Mouse (Mus musculus) MEL (cell line): ENCODE results near the gene Atxn7l3. TPM values are rescaled to one million over a fixed set of nuclear protein-coding genes. Genes with fewer than 3 reads are reported as not detected.

Source experiments
- DNase-seq: peaks from one replicate; pipeline ENCODE4 v3.0.0; 2011; ENCODE audit warnings: low read depth, low spot score
- H3K27ac ChIP-seq: 2 replicates; pipeline ENCODE4 v1.5.1; 2012; ENCODE audit warnings: low read depth, mild to moderate bottlenecking, control low read depth, low read length, moderate library complexity; ENCODE audit not compliant: control insufficient read depth
- H3K27me3 ChIP-seq, 2 experiments: fragments of 150-350 bp in 1 of 2; sonication (generic) in 1 of 2; 2 replicates each; pipeline ENCODE4 v1.6.1; 2012; ENCODE audit warnings: low read length in 2 of 2, mild to moderate bottlenecking in 2 of 2, improper control_type of control experiment in 1 of 2, moderate library complexity in 1 of 2; ENCODE audit not compliant: insufficient read depth in 2 of 2, control insufficient read depth in 1 of 2
- H3K36me3 ChIP-seq, 2 experiments: 2 replicates each; pipeline ENCODE4 v1.6.1; 2012 to 2014; ENCODE audit warnings: low read length in 2 of 2, improper control_type of control experiment in 1 of 2, inconsistent platforms in 1 of 2, mild to moderate bottlenecking in 1 of 2; ENCODE audit not compliant: insufficient read depth in 2 of 2, control insufficient read depth in 1 of 2
- H3K4me1 ChIP-seq, 2 experiments: fragments of 150-350 bp in 1 of 2; sonication (generic) in 1 of 2; 2 replicates each; pipeline ENCODE4 v1.6.1; 2012; ENCODE audit warnings: low read length in 2 of 2, improper control_type of control experiment in 1 of 2, mild to moderate bottlenecking in 1 of 2; ENCODE audit not compliant: insufficient read depth in 2 of 2, control insufficient read depth in 1 of 2
- H3K4me3 ChIP-seq, 2 experiments: fragments of 150-350 bp in 1 of 2; sonication (generic) in 1 of 2; 2 replicates each; pipeline ENCODE4 v1.5.1; 2012; ENCODE audit warnings: low read depth in 2 of 2, low read length in 2 of 2, mild to moderate bottlenecking in 2 of 2, moderate library complexity in 2 of 2, control low read depth in 1 of 2, improper control_type of control experiment in 1 of 2; ENCODE audit not compliant: control insufficient read depth in 1 of 2, insufficient read depth in 1 of 2
- H3K79me2 ChIP-seq: 2 replicates; pipeline ENCODE4 v1.6.1; 2012; ENCODE audit warnings: mild to moderate bottlenecking, low read length, moderate library complexity; ENCODE audit not compliant: control insufficient read depth, poor library complexity, insufficient read depth
- H3K9ac ChIP-seq: 2 replicates; pipeline ENCODE4 v1.6.1; 2012; ENCODE audit warnings: low read depth, mild to moderate bottlenecking, control low read depth, low read length, moderate library complexity; ENCODE audit not compliant: control insufficient read depth, poor library complexity, severe bottlenecking
- H3K9me3 ChIP-seq: fragments of 150-350 bp; sonication (generic); replicated peaks from 2 replicates; pipeline ENCODE4 v1.6.1; 2012; ENCODE audit warnings: mild to moderate bottlenecking, low read length, improper control_type of control experiment, moderate library complexity; ENCODE audit not compliant: insufficient read depth
- BHLHE40 ChIP-seq: IDR thresholded peaks from 2 replicates; pipeline ENCODE4 v1.6.1; 2012; ENCODE audit warnings: low read depth, mild to moderate bottlenecking, inconsistent platforms, low read length, improper control_type of control experiment, borderline replicate concordance
- CHD1 ChIP-seq: IDR thresholded peaks from 2 replicates; pipeline ENCODE4 v1.6.1; 2012; ENCODE audit warnings: low read depth, mild to moderate bottlenecking, inconsistent platforms, low read length, improper control_type of control experiment
- CHD2 ChIP-seq: IDR thresholded peaks from 2 replicates; pipeline ENCODE4 v1.6.1; 2011; ENCODE audit warnings: low read length, improper control_type of control experiment
- E2F4 ChIP-seq: IDR thresholded peaks from 2 replicates; pipeline ENCODE4 v1.6.1; 2011; ENCODE audit warnings: low read depth, low read length, improper control_type of control experiment, borderline replicate concordance
- EP300 ChIP-seq, 2 experiments: IDR thresholded peaks; 2 replicates each; pipeline ENCODE4 v1.6.1; 2011; ENCODE audit warnings: improper control_type of control experiment in 2 of 2, low read length in 2 of 2, low read depth in 1 of 2, mild to moderate bottlenecking in 1 of 2
- MAX ChIP-seq: IDR thresholded peaks from 2 replicates; pipeline ENCODE4 v1.6.1; 2011; ENCODE audit warnings: low read length, improper control_type of control experiment
- MYB ChIP-seq: IDR thresholded peaks from 2 replicates; pipeline ENCODE4 v1.6.1; 2011; ENCODE audit warnings: mild to moderate bottlenecking, low read depth, low read length, improper control_type of control experiment
- POLR2AphosphoS2 ChIP-seq: IDR thresholded peaks from 2 replicates; pipeline ENCODE4 v1.6.1; 2011; ENCODE audit warnings: low read length, improper control_type of control experiment
- POLR2AphosphoS5 ChIP-seq: IDR thresholded peaks from 2 replicates; pipeline ENCODE4 v1.6.1; 2012; ENCODE audit warnings: low read depth, borderline replicate concordance, mild to moderate bottlenecking, inconsistent platforms, low read length, moderate library complexity, mixed read lengths
- SIN3A ChIP-seq: IDR thresholded peaks from 2 replicates; pipeline ENCODE4 v1.6.1; 2012; ENCODE audit warnings: low read length, improper control_type of control experiment, inconsistent platforms
- TAL1 ChIP-seq: IDR thresholded peaks from 2 replicates; pipeline ENCODE4 v1.6.1; 2012; ENCODE audit warnings: mild to moderate bottlenecking, inconsistent platforms, low read length, moderate library complexity, mixed read lengths
- TCF12 ChIP-seq: IDR thresholded peaks from 2 replicates; pipeline ENCODE4 v1.6.1; 2014; ENCODE audit warnings: low read depth, mild to moderate bottlenecking, inconsistent platforms, low read length, improper control_type of control experiment, moderate library complexity
- UBTF ChIP-seq: IDR thresholded peaks from 2 replicates; pipeline ENCODE4 v1.6.1; 2012; ENCODE audit warnings: low read depth, mild to moderate bottlenecking, inconsistent platforms, low read length, improper control_type of control experiment, moderate library complexity, borderline replicate concordance; ENCODE audit not compliant: insufficient read depth
- USF1 ChIP-seq: IDR thresholded peaks from 2 replicates; pipeline ENCODE4 v1.6.1; 2014; ENCODE audit warnings: low read depth, mild to moderate bottlenecking, inconsistent platforms, low read length, improper control_type of control experiment, moderate library complexity
- ZKSCAN1 ChIP-seq: IDR thresholded peaks from 2 replicates; pipeline ENCODE4 v1.6.1; 2012; ENCODE audit warnings: low read depth, mild to moderate bottlenecking, inconsistent platforms, low read length, improper control_type of control experiment, moderate library complexity
- ZNF384 ChIP-seq: IDR thresholded peaks from 2 replicates; pipeline ENCODE4 v1.6.1; 2012; ENCODE audit warnings: low read depth, mild to moderate bottlenecking, inconsistent platforms, low read length, improper control_type of control experiment
- polyA plus RNA-seq, 2 experiments: library from polyadenylated mRNA; stranded (reverse) in 1 of 2; unstranded in 1 of 2; fragments of >175 nt in 1 of 2; fragments of >200 nt in 1 of 2; gene quantifications; 2 replicates each; pipeline versions ENCODE4 v1.2.1 to v1.2.4; 2012; ENCODE audit warnings: low replicate concordance in 2 of 2, low read depth in 1 of 2; ENCODE audit not compliant: insufficient read length in 2 of 2, insufficient read depth in 1 of 2, missing spikeins in 1 of 2
- total RNA-seq: library from RNA; depleted of rRNA; stranded (reverse); fragments of 300-350 nt; gene quantifications from 2 replicates; pipeline ENCODE4 v1.2.3, GENCODE M21; 2012

Gene Atxn7l3
- total and polyA plus RNA-seq, 3 experiments, result 39.4 to 53.0 (median 46.7) TPM

DNA sequence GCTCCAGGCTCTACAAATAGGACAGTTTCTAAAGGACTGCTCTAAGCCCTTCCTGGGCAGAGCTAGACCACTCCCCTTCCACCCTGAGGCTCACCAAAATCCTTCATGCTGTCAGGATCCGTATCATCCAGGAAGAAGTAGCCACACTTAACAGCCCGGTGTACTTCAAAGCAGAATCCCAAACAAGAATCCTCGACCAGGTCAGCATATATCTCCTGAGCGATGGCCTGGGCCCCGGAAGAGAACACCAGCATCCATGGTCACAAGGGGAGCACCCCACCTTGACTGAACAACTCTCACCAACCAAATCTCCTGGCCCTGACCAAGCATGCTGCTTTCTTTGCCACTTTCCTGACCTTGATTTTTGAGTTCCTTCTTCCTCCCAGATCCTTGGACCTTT, 2.0 kb downstream of the Atxn7l3 start:
- Histone ChIP-seq H3K9ac (no peak overlapping the region), H3K36me3 (peaks cover 2 to 6% of the 10 kb centered on the region in 2 experiments; a peak in 3 of 4 replicates), H3K27ac (no peak overlapping the region), H3K9me3 (no peaks in the 10 kb centered on the region), H3K4me3 (no peak overlapping the region), H3K4me1 (peaks cover 0 to 10% of the 10 kb centered on the region in 2 experiments; a peak in 3 of 4 replicates), H3K79me2 (peaks cover 24% of the 10 kb centered on the region), H3K27me3 (no peaks in the 10 kb centered on the region)
- no peak for DNase-seq
- TF ChIP-seq UBTF (no peak), TCF12 (no peak), CHD2 (no peak), POLR2AphosphoS5 (no peak), TAL1 (no peak), MYB (no peak), E2F4 (no peak), SIN3A (no peak), MAX (no peak), ZKSCAN1 (no peak), BHLHE40 (no peak), EP300 (IDR thresholded peaks at IDR 0.05; ENCODE audit: low read depth in 1 of 2, low read length in 2 of 2) (no peak)

GRCm38 (mm10) chr11:102293971-102294370, 2.5 kb downstream of the Atxn7l3 start:
- Histone ChIP-seq H3K27me3 (no peaks in the 10 kb centered on the region), H3K79me2 (peaks cover 24% of the 10 kb centered on the region), H3K4me1 (peaks cover 0 to 10% of the 10 kb centered on the region in 2 experiments; a peak in 3 of 4 replicates), H3K9me3 (no peaks in the 10 kb centered on the region), H3K36me3 (peaks cover 2 to 6% of the 10 kb centered on the region in 2 experiments; a peak in 3 of 4 replicates), H3K9ac (no peak overlapping the region), H3K27ac (no peak overlapping the region), H3K4me3 (no peak overlapping the region)
- TF ChIP-seq E2F4 (no peak), CHD1 (no peak), USF1 (no peak), ZKSCAN1 (no peak), POLR2AphosphoS2 (no peak), MYB (no peak), BHLHE40 (no peak), ZNF384 (no peak)
- no peak for DNase-seq
